Mouse (Mus musculus) adipocyte (in vitro differentiated cells): ENCODE measurements around the gene Ugt1a8.

Experiments used
- DNase-seq: peaks from one replicate; pipeline ENCODE4 v3.0.0-alpha.2; 2016; ENCODE audit warnings: low spot score

The Ugt1a8 gene

DNA sequence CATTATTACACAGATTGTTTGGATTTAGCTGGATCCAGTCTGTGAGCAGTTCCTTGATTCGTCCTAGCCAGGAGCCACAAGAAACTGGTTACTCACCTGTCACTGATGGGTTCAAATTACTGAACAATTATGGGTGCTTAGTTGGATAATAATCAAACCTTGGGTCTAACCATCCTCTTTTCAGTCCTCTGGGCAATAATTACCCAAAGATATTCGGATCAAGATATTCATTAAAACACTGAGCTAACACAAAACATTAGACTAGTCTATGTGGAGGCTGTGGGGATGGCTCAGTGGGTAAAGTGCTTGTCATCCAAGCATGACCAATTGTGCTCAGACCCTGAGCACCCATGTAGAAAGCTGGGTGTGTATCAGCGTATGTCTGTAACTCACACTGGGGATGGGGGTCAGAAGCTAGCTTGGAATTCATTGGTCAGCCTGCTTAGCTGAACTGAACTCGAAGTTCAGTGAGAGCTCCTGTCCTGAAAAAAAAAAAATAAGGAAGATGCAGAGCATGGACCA lies 148.3 kb downstream of the Ugt1a8 start:
- no peak for DNase-seq

DNA sequence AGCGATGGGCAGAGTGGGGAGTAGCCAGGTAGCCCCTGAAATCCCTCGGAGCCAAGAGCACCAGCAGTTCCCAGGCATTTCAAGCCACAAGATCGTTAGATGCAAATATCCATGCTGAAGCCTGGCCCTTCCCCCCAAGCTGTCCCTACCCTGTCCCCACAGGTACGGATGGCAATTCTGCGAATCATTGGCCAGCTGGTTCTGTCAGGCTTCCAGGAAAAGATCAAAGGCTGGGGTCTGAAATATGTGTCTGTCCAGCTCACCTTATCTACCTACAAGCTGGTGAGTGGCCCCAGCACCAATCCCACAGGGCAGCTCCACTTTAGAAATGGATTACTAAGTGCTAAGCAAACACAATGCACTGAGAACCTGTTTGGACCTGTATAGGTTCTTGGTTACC lies 149.7 kb downstream of the Ugt1a8 start:
- DNase-seq: no peak

DNA sequence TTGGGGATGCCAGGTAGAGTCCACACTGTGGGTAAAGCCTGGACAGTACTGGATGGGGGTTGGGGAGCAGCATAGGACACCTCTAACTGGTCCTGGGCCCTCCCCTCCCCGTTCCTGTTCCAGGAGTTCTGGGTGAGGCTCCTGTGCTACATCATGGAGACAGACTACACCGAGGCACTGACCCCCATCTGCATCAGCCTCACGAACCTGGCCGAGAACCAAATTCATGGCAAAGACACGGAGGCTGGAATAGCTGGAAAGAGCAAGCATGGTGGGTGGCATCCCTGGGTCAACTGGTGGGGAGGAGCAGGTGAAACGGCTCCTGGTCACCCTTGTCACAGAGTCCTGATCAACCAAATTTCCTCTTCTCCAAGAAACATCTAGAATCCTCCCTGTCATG lies 151.2 kb downstream of the Ugt1a8 start:
- DNase-seq: no peak

DNA sequence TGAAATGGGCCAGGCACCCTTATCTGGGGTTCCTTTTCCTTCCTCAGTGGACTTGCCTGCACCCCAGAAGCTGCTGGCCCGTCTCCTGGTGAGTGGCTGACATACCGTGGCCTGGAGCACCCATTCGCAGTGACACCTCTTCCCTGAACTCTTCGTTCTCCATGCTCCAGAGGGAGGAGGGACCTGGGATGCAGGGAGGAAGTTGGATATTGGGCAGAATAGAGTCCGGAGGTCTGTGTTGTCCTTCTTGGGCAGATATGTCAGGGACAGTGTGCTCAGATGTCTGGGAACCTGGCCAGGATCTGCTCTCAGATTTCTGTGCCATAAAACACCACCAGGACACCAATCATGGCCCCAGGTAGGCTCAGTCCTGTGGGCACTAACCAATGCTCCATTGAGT lies 152.5 kb downstream of the Ugt1a8 start:
- DNase-seq: no peak

DNA sequence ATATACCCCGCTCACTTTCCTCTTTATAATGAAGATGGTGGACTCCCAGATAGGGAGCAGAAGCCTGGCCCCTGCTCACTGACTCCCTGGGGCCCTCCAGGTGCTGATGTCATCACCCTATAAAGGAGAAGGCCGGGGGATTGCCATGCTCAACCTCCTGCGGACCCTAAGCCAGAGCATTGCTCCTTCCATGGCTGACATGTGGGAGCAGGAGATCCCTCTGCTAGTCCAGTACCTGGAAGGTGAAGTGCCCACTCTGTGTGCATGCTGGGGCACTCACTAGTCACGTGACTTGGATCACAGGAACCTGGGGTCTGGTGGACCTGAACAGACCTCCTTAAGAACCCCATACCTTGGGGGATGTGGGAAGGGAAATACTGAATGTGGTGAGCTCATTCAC lies 153.0 kb downstream of the Ugt1a8 start:
- no peak for DNase-seq

DNA sequence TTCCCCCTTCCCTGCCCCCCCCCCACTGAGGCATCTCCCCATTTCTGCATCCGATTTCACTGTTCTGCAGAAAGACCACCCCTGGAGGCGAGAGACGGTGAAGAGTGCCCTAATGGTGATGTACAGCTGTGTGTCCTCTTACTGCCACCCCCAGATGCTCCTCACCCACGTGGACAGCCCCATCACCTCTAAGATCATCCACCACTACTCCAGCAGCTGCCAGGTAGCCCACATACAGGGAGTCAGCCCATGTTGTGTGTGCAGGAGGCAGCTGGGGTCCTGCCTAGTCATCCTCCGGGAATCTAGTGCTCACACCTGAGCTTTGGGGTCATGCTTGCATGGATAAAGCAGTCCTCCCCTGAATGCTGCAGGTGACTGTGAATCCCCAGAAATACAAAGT lies 156.2 kb downstream of the Ugt1a8 start:
- DNase-seq: no peak

DNA sequence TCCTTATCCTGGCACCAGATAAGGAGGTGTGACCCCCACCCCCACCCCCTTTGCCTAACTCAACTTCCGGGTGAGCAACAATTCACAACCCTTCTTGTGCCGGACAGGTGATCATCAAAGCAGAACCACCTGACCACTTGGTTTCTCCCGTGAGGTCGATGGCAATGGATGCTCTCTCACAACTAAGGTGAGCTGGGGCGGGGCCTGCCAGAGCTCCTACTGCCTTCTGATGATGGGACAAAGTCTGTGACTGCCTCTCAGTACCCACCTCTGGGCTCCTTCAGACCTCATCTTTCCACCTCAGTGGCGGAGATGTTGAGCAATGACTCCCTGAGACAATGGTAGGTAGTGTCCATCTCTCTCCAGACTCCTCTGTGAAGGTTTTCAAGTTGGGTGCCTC lies 158.3 kb downstream of the Ugt1a8 start:
- no peak for DNase-seq

DNA sequence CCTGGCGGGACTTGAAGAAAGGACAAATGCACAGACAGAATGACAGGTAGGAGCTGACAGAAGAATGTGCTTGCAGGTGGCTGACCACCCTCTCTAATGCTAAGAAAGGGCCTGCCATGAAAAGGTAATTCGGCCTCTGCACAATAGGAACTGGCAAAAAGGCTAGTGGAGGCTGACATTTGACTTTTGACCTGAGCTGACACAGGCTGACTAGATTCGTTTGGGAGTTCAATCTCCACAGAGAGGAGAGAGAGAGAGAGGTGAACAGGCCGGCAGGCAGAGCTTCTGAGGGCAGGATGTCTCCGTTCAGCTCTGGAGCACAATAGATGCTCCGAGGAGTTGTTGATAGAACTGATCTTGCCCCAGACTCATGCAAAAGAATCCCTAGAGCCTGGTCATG lies 158.8 kb downstream of the Ugt1a8 start:
- DNase-seq: no peak

DNA sequence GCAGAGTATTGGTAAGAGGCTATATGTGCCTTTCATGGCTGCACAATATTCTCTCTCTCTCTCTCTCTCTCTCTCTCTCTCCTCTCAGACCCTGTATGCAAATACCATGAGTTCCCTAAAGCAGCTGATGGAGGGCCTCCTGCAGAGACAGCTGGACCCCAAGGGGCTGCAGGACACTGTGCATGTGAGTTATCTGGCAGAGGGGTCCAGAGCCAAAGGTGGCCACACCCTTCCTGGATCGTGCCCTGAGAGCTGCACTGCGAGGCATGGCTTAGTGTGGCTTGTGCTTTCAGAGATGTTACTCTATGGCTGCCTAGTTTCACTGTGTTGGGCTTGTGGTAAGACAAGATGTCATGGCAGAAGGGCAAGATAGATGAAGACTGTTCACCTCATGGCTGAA lies 160.0 kb downstream of the Ugt1a8 start:
- no peak for DNase-seq

DNA sequence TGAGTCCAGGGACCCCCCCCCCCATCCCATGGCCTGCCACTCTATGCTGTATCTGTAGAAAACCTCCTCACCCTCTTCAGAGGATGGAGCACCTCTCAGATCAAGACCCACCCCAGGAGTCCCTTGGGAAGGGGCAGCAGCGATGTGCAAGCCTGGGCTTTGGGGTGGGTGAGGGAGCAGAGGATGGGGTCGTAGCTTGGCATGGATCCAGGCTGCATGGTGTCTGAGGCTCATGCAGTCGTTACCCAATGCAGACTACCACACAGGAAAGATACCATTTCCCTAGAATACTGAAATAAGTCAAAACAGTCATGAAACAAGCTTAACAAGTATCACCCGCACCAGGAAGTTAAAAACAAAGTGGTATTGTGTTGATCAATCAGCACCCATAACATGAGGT lies 161.0 kb downstream of the Ugt1a8 start:
- no peak for DNase-seq

DNA sequence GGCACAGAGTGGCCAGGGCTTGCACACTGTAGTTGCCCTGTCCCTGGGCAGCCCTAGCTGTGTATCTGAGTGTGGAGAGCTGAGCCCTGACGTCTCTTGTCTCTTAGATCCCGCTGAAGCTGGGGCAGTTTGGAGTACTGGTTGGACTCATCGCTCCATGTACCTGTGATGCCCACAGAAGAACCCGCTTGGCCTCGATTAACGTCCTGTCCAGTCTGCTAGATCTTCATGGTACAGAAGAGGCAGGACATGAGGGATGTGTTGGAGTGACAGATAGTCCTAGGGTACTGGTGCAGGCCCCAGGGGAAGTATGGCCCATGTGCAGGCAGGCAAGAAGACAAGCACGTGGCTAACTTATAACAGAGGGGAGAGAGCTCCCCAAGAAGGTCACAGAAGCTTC lies 162.0 kb downstream of the Ugt1a8 start:
- no peak for DNase-seq

DNA sequence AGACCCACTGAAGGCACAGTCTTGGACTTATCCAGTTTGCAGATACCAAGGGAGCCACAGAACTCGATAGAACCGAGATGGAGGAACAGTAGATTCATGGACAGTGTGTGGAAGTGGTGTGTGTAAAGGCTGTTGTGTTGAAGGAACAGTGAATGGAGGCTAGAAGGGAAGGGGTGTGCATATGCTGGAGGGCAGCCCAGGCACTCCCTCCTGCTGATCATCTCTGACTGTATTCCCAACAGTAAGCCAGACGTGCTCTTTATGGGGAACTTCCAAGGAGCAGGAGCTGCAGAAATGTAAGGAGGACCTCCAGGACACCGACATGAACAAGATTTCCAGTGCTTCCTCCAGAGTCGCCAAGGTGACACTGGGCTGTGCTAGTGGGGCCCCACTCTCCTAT lies 162.4 kb downstream of the Ugt1a8 start:
- DNase-seq: no peak

DNA sequence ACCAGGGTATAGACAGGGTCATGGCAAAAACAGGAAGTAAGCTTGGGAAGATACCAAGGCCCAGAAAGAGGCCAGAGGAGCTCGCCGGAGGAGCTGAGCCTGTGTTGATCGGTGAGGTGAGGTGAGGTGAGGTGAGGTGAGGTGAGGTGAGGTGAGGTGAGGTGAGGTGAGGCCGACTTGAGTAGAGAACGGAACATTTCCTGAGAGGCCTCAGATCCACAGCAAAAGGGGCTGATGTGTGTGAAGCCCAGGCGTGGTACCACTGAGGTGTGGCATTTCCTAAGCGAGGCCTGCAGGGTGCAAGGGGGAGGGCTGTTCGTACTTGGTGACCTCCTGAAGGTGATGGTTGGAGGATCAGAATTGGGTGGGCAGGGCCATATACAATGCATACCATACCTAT lies 165.5 kb downstream of the Ugt1a8 start:
- no peak for DNase-seq

DNA sequence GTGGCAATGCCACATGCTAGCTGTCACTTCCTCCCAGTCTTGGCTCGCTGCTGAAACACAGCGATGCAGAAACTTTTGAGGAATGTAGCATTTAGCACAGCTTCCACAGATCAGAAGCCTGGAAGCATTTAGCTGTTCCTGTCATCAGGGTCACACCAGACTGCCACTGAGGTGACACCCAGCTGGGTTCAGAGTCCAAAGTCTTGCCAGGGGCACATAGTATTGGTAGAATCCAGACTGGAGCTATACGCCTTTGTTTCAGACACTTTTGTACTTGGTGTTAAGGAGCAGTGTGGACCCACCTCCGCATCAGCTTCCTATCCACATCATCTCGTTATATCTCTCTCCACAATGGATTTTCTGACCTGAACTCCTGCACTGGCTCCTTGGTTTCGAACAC lies 165.9 kb downstream of the Ugt1a8 start:
- DNase-seq: no peak

DNA sequence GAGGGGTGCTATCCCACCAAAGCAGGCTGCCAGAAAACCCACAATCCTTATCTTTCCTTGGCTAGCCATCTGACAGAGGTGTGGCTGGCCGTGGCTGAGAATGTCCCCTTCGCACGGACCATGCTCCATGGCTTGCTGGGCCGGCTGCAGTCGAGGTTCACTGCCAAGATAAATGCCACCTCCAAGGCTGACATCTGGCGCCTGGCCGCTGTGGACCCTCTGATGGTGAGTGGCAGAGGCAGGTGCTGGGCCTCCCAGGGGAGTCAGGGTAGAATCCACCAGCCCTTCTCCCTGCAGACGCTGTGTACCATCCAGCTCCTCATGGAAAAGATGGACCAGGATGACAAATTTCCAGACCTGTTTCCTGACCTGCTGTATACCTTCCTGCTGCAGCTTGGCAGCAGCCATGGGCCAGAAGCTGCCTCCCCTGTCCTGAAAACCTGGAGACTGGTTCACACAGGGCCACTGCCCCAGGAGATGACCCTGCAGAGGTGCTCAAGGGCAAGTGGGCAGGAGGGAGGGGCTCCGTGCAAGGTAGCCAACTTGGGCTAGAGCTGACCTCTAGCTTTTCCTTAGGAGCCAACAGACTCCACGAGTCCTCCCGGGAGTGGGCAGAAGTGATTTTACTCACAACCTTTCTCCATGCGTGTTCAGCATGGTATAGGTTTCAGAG lies 167.3 kb downstream of the Ugt1a8 start:
- DNase-seq: no peak

DNA sequence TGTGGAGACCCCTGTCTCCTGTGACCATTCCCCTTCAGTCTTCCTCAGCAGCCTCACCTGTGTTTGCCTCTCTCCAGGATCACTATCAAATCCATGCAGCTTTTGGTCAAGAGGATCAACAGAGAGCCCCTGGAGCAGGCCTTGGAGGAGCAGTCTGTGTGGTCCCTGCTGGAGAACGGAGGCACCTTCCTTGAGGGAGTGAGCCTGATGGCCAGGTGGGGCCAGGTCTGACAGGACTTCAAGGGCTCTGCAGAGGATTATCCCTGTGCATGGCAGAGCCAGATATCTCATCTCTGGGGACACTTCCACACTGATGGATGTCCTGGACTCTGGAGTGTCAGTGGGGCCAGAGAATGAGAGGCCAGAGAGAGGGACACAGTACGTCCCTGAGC lies 167.8 kb downstream of the Ugt1a8 start:
- DNase-seq: no peak

DNA sequence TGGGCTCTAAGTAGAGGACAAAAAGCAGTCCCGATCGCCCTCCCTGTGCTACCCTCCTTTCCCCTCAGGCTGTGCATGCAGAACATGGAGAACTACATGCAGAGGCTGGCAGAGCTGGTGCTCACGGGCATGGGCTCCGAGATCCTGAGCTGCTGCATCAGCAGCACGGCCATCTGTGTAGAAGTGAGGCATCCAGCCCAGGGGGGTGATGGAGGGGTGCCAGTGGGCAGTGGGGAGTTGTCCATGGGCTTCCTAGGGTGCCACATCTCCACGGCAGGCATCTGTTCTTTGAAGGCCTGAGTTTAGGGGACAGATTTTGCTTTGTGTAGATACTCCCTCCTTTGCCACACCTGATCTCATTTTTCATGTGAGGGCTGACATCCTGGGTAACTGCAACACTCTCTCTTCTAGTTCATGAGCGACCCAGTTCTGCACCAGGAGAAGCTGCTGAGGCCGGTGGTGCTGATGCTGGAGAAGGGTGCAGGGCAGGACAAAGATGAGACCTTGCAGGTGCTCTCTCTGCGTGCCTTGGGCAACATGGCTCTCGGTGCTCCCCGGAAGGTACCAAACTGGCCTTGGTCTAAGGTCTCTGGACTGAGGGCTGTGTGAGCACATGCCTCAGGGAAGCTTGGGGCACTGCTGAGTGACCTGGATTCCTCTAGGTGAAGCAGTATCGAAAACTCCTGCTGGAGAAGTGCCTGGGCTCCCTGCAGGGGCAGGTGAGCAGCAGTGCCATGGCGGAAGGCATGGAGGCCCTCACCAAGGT lies 168.6 kb downstream of the Ugt1a8 start:
- DNase-seq: no peak

DNA sequence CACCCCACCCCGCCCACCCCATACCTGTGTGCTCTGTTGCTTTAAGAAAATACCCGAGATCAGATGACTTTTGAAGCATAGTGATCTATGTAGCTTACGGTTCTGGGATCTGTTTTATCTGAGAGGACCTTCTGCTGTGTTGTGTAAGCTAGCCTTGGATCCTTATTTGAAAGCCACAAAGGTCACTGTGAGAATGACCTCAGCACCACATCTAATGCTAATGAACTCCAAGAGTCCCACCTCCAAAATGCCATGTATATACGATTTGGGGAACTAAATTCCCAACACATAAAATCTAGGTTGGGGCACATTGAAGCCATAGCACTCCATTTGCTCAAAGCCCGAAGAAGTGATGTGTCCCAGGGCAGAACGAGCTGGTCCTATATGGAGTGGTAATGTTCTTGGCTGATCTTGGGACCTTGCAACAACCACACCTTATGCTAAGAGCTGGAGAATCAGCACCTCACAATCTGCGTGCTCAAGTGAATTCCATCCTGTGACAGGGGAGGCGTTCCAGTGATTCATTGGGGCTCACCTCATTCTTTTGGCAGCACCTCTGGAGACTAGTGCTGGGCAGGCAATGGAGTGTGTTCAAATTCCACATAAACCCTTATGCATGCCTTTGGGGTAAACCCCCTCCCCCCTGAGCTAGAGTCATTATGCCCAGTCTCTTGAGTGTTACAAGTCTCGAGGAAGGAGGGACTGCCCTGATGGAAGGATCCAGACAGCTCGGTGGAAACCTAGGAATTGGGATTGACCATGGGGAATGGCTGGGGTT lies 169.5 kb downstream of the Ugt1a8 start:
- no peak for DNase-seq

DNA sequence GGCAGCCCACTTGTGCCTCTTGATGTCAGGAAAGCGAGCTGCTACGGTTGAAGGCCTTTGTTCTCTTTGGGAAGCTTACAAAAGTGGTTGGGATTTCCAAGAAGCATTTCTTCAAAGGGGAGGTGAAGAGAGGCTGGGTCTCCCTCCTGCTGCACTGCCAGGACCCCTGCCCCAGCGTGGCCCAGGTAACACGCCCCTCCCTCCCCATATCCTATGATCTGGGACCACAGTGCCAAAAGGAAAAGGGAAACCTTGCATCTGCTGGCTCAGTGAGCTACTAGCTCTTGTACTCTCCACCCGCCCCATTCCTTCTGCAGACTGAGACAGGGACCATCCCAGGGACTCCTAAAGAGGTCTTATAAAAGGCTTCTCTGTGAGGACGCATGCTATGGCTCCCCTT lies 170.1 kb downstream of the Ugt1a8 start:
- DNase-seq: no peak

DNA sequence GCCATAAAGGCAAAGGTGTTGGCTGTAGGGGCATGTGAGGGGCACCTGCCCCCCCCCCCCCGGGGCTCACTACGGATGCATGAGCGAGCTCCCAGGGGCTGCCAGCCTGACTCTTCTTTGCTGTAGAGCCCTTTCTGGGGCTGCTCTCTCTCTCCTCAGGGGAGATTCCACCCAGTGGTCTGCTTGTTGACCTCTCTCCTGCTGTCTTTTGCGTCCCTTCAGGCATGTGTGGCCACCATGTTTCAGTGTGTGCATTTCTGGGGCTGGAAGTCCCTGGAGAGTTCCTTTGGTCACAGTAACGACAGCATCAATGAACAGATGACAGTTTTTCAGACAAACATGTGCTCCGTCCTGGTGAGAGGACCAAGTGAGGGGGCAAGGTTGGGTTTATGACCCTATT lies 170.7 kb downstream of the Ugt1a8 start:
- no peak for DNase-seq

DNA sequence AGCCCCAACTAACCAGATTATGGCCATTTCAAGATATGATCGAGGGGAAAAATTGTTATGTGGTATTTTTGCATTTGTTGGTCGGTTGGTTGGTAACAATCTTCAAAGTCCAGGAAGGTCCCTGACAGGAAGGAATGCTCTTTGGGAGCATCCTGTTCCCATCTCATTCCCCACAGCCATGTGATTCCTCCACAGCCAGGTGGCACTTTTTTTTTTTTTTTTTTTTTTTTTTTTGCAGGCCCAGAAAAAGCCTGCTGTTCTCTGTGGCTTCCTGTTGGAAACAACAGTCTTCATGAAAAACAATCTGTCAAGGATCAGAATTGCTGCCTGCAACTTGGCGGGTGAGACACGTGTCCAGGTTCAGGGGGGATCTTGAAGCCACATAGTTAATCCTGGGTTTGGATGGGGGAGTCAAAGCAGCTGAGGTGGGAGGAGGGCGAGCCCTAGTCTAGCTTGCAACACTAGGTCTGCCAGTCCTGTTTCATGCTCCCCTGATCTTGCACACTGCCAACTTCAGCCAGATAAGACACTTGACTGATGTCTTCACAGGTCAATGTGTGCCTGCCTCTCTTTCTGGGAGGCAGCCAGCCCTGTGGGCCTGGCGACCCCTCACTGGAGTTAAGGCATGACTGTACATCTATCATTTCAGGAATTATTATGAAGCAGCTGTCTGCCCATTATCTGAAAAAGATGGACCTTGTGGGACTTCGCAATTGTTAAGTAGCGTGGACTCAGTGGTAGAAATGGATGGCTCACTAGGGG lies 171.4 kb downstream of the Ugt1a8 start:
- DNase-seq: no peak

DNA sequence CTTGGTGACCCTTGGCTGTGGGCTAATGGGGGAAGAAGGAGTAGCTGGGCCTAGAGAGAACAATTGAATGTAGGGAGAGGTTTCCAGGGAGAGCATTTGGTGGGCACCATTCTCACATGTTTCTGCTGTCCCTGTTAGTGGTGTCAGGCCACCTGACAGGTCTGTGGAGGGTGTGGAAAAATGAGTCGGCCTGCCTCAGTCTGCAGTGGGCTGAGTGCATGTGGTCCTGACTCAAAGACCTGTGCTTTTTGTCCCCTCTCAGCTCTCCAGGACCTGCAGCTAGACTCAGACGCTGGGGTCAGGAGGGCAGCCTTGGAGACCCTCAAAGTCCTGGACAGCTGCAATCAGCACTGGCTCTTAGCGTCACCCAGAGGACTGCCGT lies 172.0 kb downstream of the Ugt1a8 start:
- DNase-seq: no peak
